ENCODE assay signal across 28 mouse cellular contexts in the genomic region with DNA sequence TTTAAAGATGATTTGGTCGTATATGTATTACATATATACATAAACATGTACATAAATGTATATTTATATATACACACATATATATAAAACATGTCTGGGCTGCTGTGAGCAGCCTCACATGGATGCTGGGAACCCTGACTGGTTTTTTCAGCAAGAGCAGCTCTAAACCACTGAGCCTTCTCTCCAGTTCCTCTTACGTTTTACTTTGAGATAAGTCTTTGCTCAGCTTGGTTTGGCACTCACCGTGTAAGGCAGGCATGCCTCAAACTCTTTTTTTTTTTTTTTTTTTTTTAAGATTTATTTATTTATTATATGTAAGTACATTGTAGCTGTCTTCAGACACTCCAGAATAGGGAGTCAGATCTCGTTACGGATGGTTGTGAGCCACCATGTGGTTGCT. TPM values are rescaled to one million over a fixed set of nuclear protein-coding genes. Genes with fewer than 3 reads are reported as not detected.
"Had no signal": no experiment of that assay in that cellular context is flagged by ENCODE, and none has a peak within 500 bp of the region (broad histone marks: within the 10 kb centered on the region; RNA-seq: fewer than 3 reads in every experiment).

No protein-coding gene starts in this region.

- H3K9ac ChIP-seq: embryonic facial prominence, embryonic 12.5 days; embryonic facial prominence, embryonic 13.5 days; embryonic facial prominence, embryonic 15.5 days; forebrain, embryonic 12.5 days; forebrain, embryonic 13.5 days; forebrain, embryonic 15.5 days; forebrain, postnatal 0 days had no signal

- H3K27ac ChIP-seq: embryonic facial prominence, embryonic 10.5 days; embryonic facial prominence, embryonic 12.5 days; embryonic facial prominence, embryonic 13.5 days; embryonic facial prominence, embryonic 15.5 days; forebrain, embryonic 10.5 days; forebrain, embryonic 12.5 days; forebrain, embryonic 13.5 days; forebrain, embryonic 15.5 days had no signal

- DNase-seq: cerebellum, adult 9-10 months; cerebellum, adult 9-11 months; cerebellum, postnatal 10 days; cerebellum, postnatal 14 days; cerebellum, postnatal 25 days; cerebellum, postnatal 36 days; embryo, embryonic 11 days; forebrain, postnatal 0 days; gastrocnemius, adult 2 months; gastrocnemius, postnatal 10 days; gastrocnemius, postnatal 14 days; gastrocnemius, postnatal 25 days; gastrocnemius, postnatal 36 days; heart, adult 18-20 months; heart, adult 2 months had no signal

- H3K4me3 ChIP-seq: embryonic facial prominence, embryonic 10.5 days; embryonic facial prominence, embryonic 12.5 days; embryonic facial prominence, embryonic 13.5 days; embryonic facial prominence, embryonic 15.5 days; erythroblast, embryonic 14.5 days; forebrain, embryonic 10.5 days; forebrain, embryonic 12.5 days; forebrain, embryonic 13.5 days; forebrain, embryonic 15.5 days; gastrocnemius, adult 2 months; heart, adult 2 months had no signal

- H3K4me2 ChIP-seq: embryonic facial prominence, embryonic 12.5 days; embryonic facial prominence, embryonic 13.5 days; embryonic facial prominence, embryonic 15.5 days; forebrain, embryonic 12.5 days; forebrain, embryonic 13.5 days; forebrain, embryonic 15.5 days had no signal

- H3K36me3 ChIP-seq: embryonic facial prominence, embryonic 10.5 days; embryonic facial prominence, embryonic 12.5 days; embryonic facial prominence, embryonic 13.5 days; embryonic facial prominence, embryonic 15.5 days; forebrain, embryonic 10.5 days; forebrain, embryonic 12.5 days; forebrain, embryonic 15.5 days had no signal

- H3K9me3 ChIP-seq: embryonic facial prominence, embryonic 10.5 days; embryonic facial prominence, embryonic 12.5 days; embryonic facial prominence, embryonic 13.5 days; embryonic facial prominence, embryonic 15.5 days; forebrain, embryonic 10.5 days; forebrain, embryonic 12.5 days; forebrain, embryonic 13.5 days; forebrain, embryonic 15.5 days had no signal

- ATAC-seq: forebrain, embryonic 13.5 days; forebrain, embryonic 14.5 days; forebrain, embryonic 15.5 days; forebrain, embryonic 16.5 days; forebrain, postnatal 0 days had no signal

RNA-seq across cellular contexts. Expression of gene Adap2, which starts 3.3 kb away (rescaled TPM):
- total RNA-seq: common myeloid progenitor, adult 5-6 weeks; granulocyte monocyte progenitor cell, adult 5-6 weeks had no signal
- polyA plus RNA-seq: erythroblast, embryonic 14.5 days had no signal

RNA-seq across cellular contexts. Expression of gene Tefm, which starts 8.6 kb away (rescaled TPM):
- polyA plus RNA-seq: erythroblast, embryonic 14.5 days had no signal
